Mouse (Mus musculus): ENCODE results near the gene Cmss1.

The Cmss1 gene

GRCm38 (mm10) chr16:57515636-57516035, 91.0 kb downstream of the Cmss1 start:
- no peak for DNase-seq (ENCODE audit: low spot score in 2 of 2)

- no peak for DNase-seq (ENCODE audit: low spot score in 2 of 2)
Observed at GRCm38 (mm10) chr16:57514371-57514770, 92.3 kb downstream of the Cmss1 start.

- DNase-seq (ENCODE audit: low spot score in 2 of 2): no peak
Observed at GRCm38 (mm10) chr16:57513562-57513961, 93.1 kb downstream of the Cmss1 start.

- no peak for DNase-seq (ENCODE audit: low spot score in 2 of 2)
Observed at GRCm38 (mm10) chr16:57509099-57509498, 97.6 kb downstream of the Cmss1 start.

- DNase-seq (ENCODE audit: low spot score in 2 of 2): no peak
Observed at GRCm38 (mm10) chr16:57508351-57508750, 98.3 kb downstream of the Cmss1 start.

GRCm38 (mm10) chr16:57506133-57506532, 100.5 kb downstream of the Cmss1 start:
- no peak for DNase-seq (ENCODE audit: low spot score in 2 of 2)

- no peak for DNase-seq (ENCODE audit: low spot score in 2 of 2)
Observed at GRCm38 (mm10) chr16:57504728-57505127, 101.9 kb downstream of the Cmss1 start.

GRCm38 (mm10) chr16:57502761-57503160, 103.9 kb downstream of the Cmss1 start:
- no peak for DNase-seq (ENCODE audit: low spot score in 2 of 2)

GRCm38 (mm10) chr16:57502230-57502629, 104.4 kb downstream of the Cmss1 start:
- no peak for DNase-seq (ENCODE audit: low spot score in 2 of 2)

- DNase-seq (ENCODE audit: low spot score in 2 of 2): no peak
Observed at GRCm38 (mm10) chr16:57500851-57501250, 105.8 kb downstream of the Cmss1 start.

GRCm38 (mm10) chr16:57496437-57497173, 110.1 kb downstream of the Cmss1 start:
- DNase-seq (ENCODE audit: low spot score in 2 of 2): no peak

- no peak for DNase-seq (ENCODE audit: low spot score in 2 of 2)
Observed at GRCm38 (mm10) chr16:57495476-57496203, 111.0 kb downstream of the Cmss1 start.

GRCm38 (mm10) chr16:57491853-57492252, 114.8 kb downstream of the Cmss1 start:
- no peak for DNase-seq (ENCODE audit: low spot score in 2 of 2)

GRCm38 (mm10) chr16:57490691-57491090, 116.0 kb downstream of the Cmss1 start:
- no peak for DNase-seq (ENCODE audit: low spot score in 2 of 2)

- DNase-seq (ENCODE audit: low spot score in 2 of 2): no peak
Observed at GRCm38 (mm10) chr16:57488661-57489060, 118.0 kb downstream of the Cmss1 start.

- DNase-seq (ENCODE audit: low spot score in 2 of 2): no peak
Observed at GRCm38 (mm10) chr16:57486266-57486665, 120.4 kb downstream of the Cmss1 start.

- no peak for DNase-seq (ENCODE audit: low spot score in 2 of 2)
Observed at GRCm38 (mm10) chr16:57485265-57485664, 121.4 kb downstream of the Cmss1 start.

- no peak for DNase-seq (ENCODE audit: low spot score in 2 of 2)
Observed at GRCm38 (mm10) chr16:57484043-57484795, 122.4 kb downstream of the Cmss1 start.

GRCm38 (mm10) chr16:57483503-57483902, 123.2 kb downstream of the Cmss1 start:
- DNase-seq (ENCODE audit: low spot score in 2 of 2): no peak

- DNase-seq (ENCODE audit: low spot score in 2 of 2): no peak
Observed at GRCm38 (mm10) chr16:57482911-57483310, 123.8 kb downstream of the Cmss1 start.

- no peak for DNase-seq (ENCODE audit: low spot score in 2 of 2)
Observed at GRCm38 (mm10) chr16:57482264-57482663, 124.4 kb downstream of the Cmss1 start.

- no peak for DNase-seq (ENCODE audit: low spot score in 2 of 2)
Observed at GRCm38 (mm10) chr16:57479776-57480175, 126.9 kb downstream of the Cmss1 start.
